Mouse (Mus musculus): ENCODE data around the gene Lair1. TPM values are rescaled to one million over a fixed set of nuclear protein-coding genes. Genes with fewer than 3 reads are reported as not detected.

Gene Lair1
- polyA plus RNA-seq (2012; ENCODE audit: insufficient read depth, insufficient read length, missing spikeins): 116 and 127 TPM in 2 replicates

- TF ChIP-seq POLR2A (IDR thresholded peaks at IDR 0.05; ENCODE audit: borderline replicate concordance, low read depth, low read length): no peak
- no peak for TF ChIP-seq CTCF (IDR thresholded peaks at IDR 0.05; ENCODE audit: low read depth, low read length)
- peak within 1 kb of the TSS; percentile 66 for H3K4me3 ChIP-seq (ENCODE audit: insufficient read depth, low read length)
- H3K27ac ChIP-seq (ENCODE audit: insufficient read depth, low read depth, low read length): peak within 1 kb of the TSS; percentile 96
- H3K4me1 ChIP-seq (ENCODE audit: control insufficient read depth, insufficient read depth, low read length): peaks cover 23% of the 10 kb centered on the region
These were observed at the start of gene Lair1 for GRCm38 (mm10) chr7:4063013-4063412. Lair1 (minus strand) TSS chr7:4063204.

- H3K4me1 ChIP-seq (ENCODE audit: control insufficient read depth, insufficient read depth, low read length): 0 out of 2 replicates have a peak, but pooled peaks cover 4% of the 10 kb centered on the region
- TF ChIP-seq POLR2A (IDR thresholded peaks at IDR 0.05; ENCODE audit: borderline replicate concordance, low read depth, low read length) (no peak), CTCF (IDR thresholded peaks at IDR 0.05; ENCODE audit: low read depth, low read length) (no peak)
- no peak overlapping the region for H3K27ac ChIP-seq (ENCODE audit: insufficient read depth, low read depth, low read length)
- H3K4me3 ChIP-seq (ENCODE audit: insufficient read depth, low read length): no peak overlapping the region
These were observed 48.8 kb upstream of the Lair1 start for GRCm38 (mm10) chr7:4111766-4112165.

GRCm38 (mm10) chr7:4103411-4103810 is 40.4 kb upstream of the Lair1 start:
- Histone ChIP-seq H3K27ac (ENCODE audit: insufficient read depth, low read depth, low read length) (no peak overlapping the region), H3K4me3 (ENCODE audit: insufficient read depth, low read length) (no peak overlapping the region), H3K4me1 (ENCODE audit: control insufficient read depth, insufficient read depth, low read length) (peaks cover 9% of the 10 kb centered on the region)
- no peak for TF ChIP-seq POLR2A (IDR thresholded peaks at IDR 0.05; ENCODE audit: borderline replicate concordance, low read depth, low read length)
- no peak for TF ChIP-seq CTCF (IDR thresholded peaks at IDR 0.05; ENCODE audit: low read depth, low read length)

GRCm38 (mm10) chr7:4101144-4101543 is 38.1 kb upstream of the Lair1 start:
- Histone ChIP-seq H3K4me3 (ENCODE audit: insufficient read depth, low read length) (no peak overlapping the region), H3K27ac (ENCODE audit: insufficient read depth, low read depth, low read length) (no peak overlapping the region), H3K4me1 (ENCODE audit: control insufficient read depth, insufficient read depth, low read length) (peaks cover 12% of the 10 kb centered on the region)
- no peak for TF ChIP-seq POLR2A (IDR thresholded peaks at IDR 0.05; ENCODE audit: borderline replicate concordance, low read depth, low read length)
- no peak for TF ChIP-seq CTCF (IDR thresholded peaks at IDR 0.05; ENCODE audit: low read depth, low read length)

GRCm38 (mm10) chr7:4098832-4099231 is 35.8 kb upstream of the Lair1 start:
- no peak for TF ChIP-seq CTCF (IDR thresholded peaks at IDR 0.05; ENCODE audit: low read depth, low read length)
- TF ChIP-seq POLR2A (IDR thresholded peaks at IDR 0.05; ENCODE audit: borderline replicate concordance, low read depth, low read length): no peak
- H3K4me1 ChIP-seq (ENCODE audit: control insufficient read depth, insufficient read depth, low read length): peaks cover 12% of the 10 kb centered on the region
- no peak overlapping the region for H3K27ac ChIP-seq (ENCODE audit: insufficient read depth, low read depth, low read length)
- H3K4me3 ChIP-seq (ENCODE audit: insufficient read depth, low read length): no peak overlapping the region

- peaks cover 12% of the 10 kb centered on the region for H3K4me1 ChIP-seq (ENCODE audit: control insufficient read depth, insufficient read depth, low read length)
- no peak overlapping the region for H3K4me3 ChIP-seq (ENCODE audit: insufficient read depth, low read length)
- H3K27ac ChIP-seq (ENCODE audit: insufficient read depth, low read depth, low read length): no peak overlapping the region
- no peak for TF ChIP-seq CTCF (IDR thresholded peaks at IDR 0.05; ENCODE audit: low read depth, low read length)
- TF ChIP-seq POLR2A (IDR thresholded peaks at IDR 0.05; ENCODE audit: borderline replicate concordance, low read depth, low read length): no peak
These were observed 35.3 kb upstream of the Lair1 start for GRCm38 (mm10) chr7:4098301-4098700.

- Histone ChIP-seq H3K27ac (ENCODE audit: insufficient read depth, low read depth, low read length) (no peak overlapping the region), H3K4me3 (ENCODE audit: insufficient read depth, low read length) (no peak overlapping the region), H3K4me1 (ENCODE audit: control insufficient read depth, insufficient read depth, low read length) (peaks cover 30% of the 10 kb centered on the region)
- TF ChIP-seq CTCF (IDR thresholded peaks at IDR 0.05; ENCODE audit: low read depth, low read length) (no peak), POLR2A (IDR thresholded peaks at IDR 0.05; ENCODE audit: borderline replicate concordance, low read depth, low read length) (no peak)
These were observed 28.2 kb upstream of the Lair1 start for GRCm38 (mm10) chr7:4091170-4091569.

GRCm38 (mm10) chr7:4088679-4089078 is 25.7 kb upstream of the Lair1 start:
- Histone ChIP-seq H3K27ac (ENCODE audit: insufficient read depth, low read depth, low read length) (no peak overlapping the region), H3K4me3 (ENCODE audit: insufficient read depth, low read length) (no peak overlapping the region), H3K4me1 (ENCODE audit: control insufficient read depth, insufficient read depth, low read length) (peaks cover 43% of the 10 kb centered on the region)
- TF ChIP-seq POLR2A (IDR thresholded peaks at IDR 0.05; ENCODE audit: borderline replicate concordance, low read depth, low read length) (no peak), CTCF (IDR thresholded peaks at IDR 0.05; ENCODE audit: low read depth, low read length) (no peak)

GRCm38 (mm10) chr7:4087896-4088480 is 25.0 kb upstream of the Lair1 start:
- H3K27ac ChIP-seq (ENCODE audit: insufficient read depth, low read depth, low read length): no peak overlapping the region
- TF ChIP-seq POLR2A (IDR thresholded peaks at IDR 0.05; ENCODE audit: borderline replicate concordance, low read depth, low read length): no peak
- no peak overlapping the region for H3K4me3 ChIP-seq (ENCODE audit: insufficient read depth, low read length)
- H3K4me1 ChIP-seq (ENCODE audit: control insufficient read depth, insufficient read depth, low read length): peaks cover 50% of the 10 kb centered on the region

GRCm38 (mm10) chr7:4087238-4087895 is 24.4 kb upstream of the Lair1 start:
- Histone ChIP-seq H3K27ac (ENCODE audit: insufficient read depth, low read depth, low read length) (no peak overlapping the region), H3K4me3 (ENCODE audit: insufficient read depth, low read length) (no peak overlapping the region), H3K4me1 (ENCODE audit: control insufficient read depth, insufficient read depth, low read length) (peaks cover 53% of the 10 kb centered on the region)
- TF ChIP-seq POLR2A (IDR thresholded peaks at IDR 0.05; ENCODE audit: borderline replicate concordance, low read depth, low read length): no peak
- no peak for TF ChIP-seq CTCF (IDR thresholded peaks at IDR 0.05; ENCODE audit: low read depth, low read length)

Measured in bone marrow macrophage, adult 2 months (primary cell).